Mouse (Mus musculus) lung, postnatal 0 days (tissue): ENCODE results near the gene Trf. TPM values are rescaled to one million over a fixed set of nuclear protein-coding genes. Genes with fewer than 3 reads are reported as not detected.
A peak's percentile ranks its signal among the peaks of the same experiment; 100 is the strongest.

Experiments
- ATAC-seq: fragments of 200-750 bp; cut with Nextera tagmentation; 2 replicates; pipeline ENCODE4 v1.8.0; 2017; ENCODE audit warnings: moderate library complexity
- DNase-seq: peaks from one replicate; pipeline ENCODE4 v3.0.0-alpha.2; 2016; ENCODE audit warnings: low spot score
- H3K27ac ChIP-seq: fragments of 300-500 bp; sonication (generic); 2 replicates; pipeline ENCODE4 v1.5.1; 2014; ENCODE audit warnings: antibody characterized with exemption, mild to moderate bottlenecking, low read length, mixed read lengths
- H3K27me3 ChIP-seq: fragments of 300-500 bp; sonication (generic); replicated peaks from 2 replicates; pipeline ENCODE4 v1.6.1; 2014; ENCODE audit warnings: low read length, mixed read lengths; ENCODE audit not compliant: insufficient read depth
- H3K36me3 ChIP-seq: fragments of 300-500 bp; sonication (generic); 2 replicates; pipeline ENCODE4 v1.6.1; 2014; ENCODE audit warnings: low read length, mixed read lengths; ENCODE audit not compliant: insufficient read depth
- H3K4me1 ChIP-seq: fragments of 300-500 bp; sonication (generic); 2 replicates; pipeline ENCODE4 v1.6.1; 2014; ENCODE audit warnings: antibody characterized with exemption, low read depth, low read length, mixed read lengths; ENCODE audit not compliant: insufficient read depth
- H3K4me2 ChIP-seq: fragments of 300-500 bp; sonication (generic); replicated peaks from 2 replicates; pipeline ENCODE4 v1.6.1; 2014; ENCODE audit warnings: low read depth, mild to moderate bottlenecking, low read length, moderate library complexity, mixed read lengths
- H3K4me3 ChIP-seq: fragments of 300-500 bp; sonication (generic); 2 replicates; pipeline ENCODE4 v1.5.1; 2014; ENCODE audit warnings: low read depth, low read length
- H3K9ac ChIP-seq: fragments of 300-500 bp; sonication (generic); replicated peaks from 2 replicates; pipeline ENCODE4 v1.6.1; 2014; ENCODE audit warnings: low read depth, mild to moderate bottlenecking
- H3K9me3 ChIP-seq: fragments of 300-500 bp; sonication (generic); 2 replicates; pipeline ENCODE4 v1.6.1; 2016; ENCODE audit warnings: low read length, mixed read lengths
- CTCF ChIP-seq: IDR thresholded peaks from 2 replicates; pipeline ENCODE4 v1.5.1; 2016; ENCODE audit warnings: antibody characterized with exemption, mild to moderate bottlenecking
- EP300 ChIP-seq: IDR thresholded peaks from 2 replicates; pipeline ENCODE4 v1.6.1; 2016; ENCODE audit warnings: antibody characterized with exemption, mild to moderate bottlenecking, control low read depth
- WGBS: fragments of 180-500 bp; shearing (Covaris S2); extraction: QIAGEN DNeasy Blood & Tissue Kit; methylation state at CpG from one replicate; pipeline ENCODE4 v1.1.7; 2014; 5-methylcytosine and 5-hydroxymethylcytosine counted together
- polyA plus RNA-seq: library from polyadenylated mRNA; unstranded; fragments of >200 nt; fragmentation: Nextera tagmentation; extraction: Ambion mirVana; gene quantifications from 2 replicates; pipeline ENCODE4 v1.2.1, GENCODE M21; 2015

Gene Trf
- polyA plus RNA-seq = 523 and 670 TPM in 2 replicates

- WGBS = 23% methylated on average over 23 of the region's 29 CpGs
- Histone ChIP-seq H3K9ac (no peak within 1 kb of the TSS), H3K4me3 (peak within 1 kb of the TSS; percentile 21; the same call in 1 of the 2 replicates)
Observed at GRCm38 (mm10) chr9:103230151-103230951, at the start of gene Trf, which contains the start of gene Gm20425. Trf (minus strand) TSS chr9:103230444. Gm20425 (minus strand) TSS chr9:103230307.

GRCm38 (mm10) chr9:103276876-103277275 lies 46.6 kb upstream of the Trf start:
- no peak overlapping the region for H3K27ac ChIP-seq
- no peaks in the 10 kb centered on the region for H3K36me3 ChIP-seq
- no peaks in the 10 kb centered on the region for H3K4me1 ChIP-seq
- no peaks in the 10 kb centered on the region for H3K9me3 ChIP-seq
- no peak for ATAC-seq
- TF ChIP-seq CTCF = no peak
- TF ChIP-seq EP300 = no peak
- DNase-seq = no peak
- no peaks in the 10 kb centered on the region for H3K27me3 ChIP-seq
- no peak overlapping the region for H3K4me2 ChIP-seq
- no peak overlapping the region for H3K9ac ChIP-seq
- no peak overlapping the region for H3K4me3 ChIP-seq
- WGBS = 74% methylated on average over 6 of the region's 6 CpGs

More at GRCm38 (mm10) chr9:103230151-103230951, at the start of gene Trf, which contains the start of gene Gm20425:
- 0 out of 2 replicates have a peak, but pooled peaks have one; percentile 38 for TF ChIP-seq EP300
- TF ChIP-seq CTCF = no peak
- Histone ChIP-seq H3K27me3 (no peaks in the 10 kb centered on the region), H3K4me1 (peaks cover 17% of the 10 kb centered on the region; the same call in 1 of the 2 replicates), H3K27ac (peak within 1 kb of the TSS; percentile 86), H3K36me3 (no peaks in the 10 kb centered on the region), H3K4me2 (peak within 1 kb of the TSS; percentile 52), H3K9me3 (no peaks in the 10 kb centered on the region)
- ATAC-seq (peak; percentile 77), DNase-seq (peak; percentile 82)

GRCm38 (mm10) chr9:103275676-103276075 lies 45.4 kb upstream of the Trf start:
- Histone ChIP-seq H3K4me3 (no peak overlapping the region), H3K9ac (no peak overlapping the region), H3K9me3 (no peaks in the 10 kb centered on the region), H3K4me2 (no peak overlapping the region), H3K27ac (no peak overlapping the region), H3K36me3 (no peaks in the 10 kb centered on the region), H3K27me3 (no peaks in the 10 kb centered on the region), H3K4me1 (no peaks in the 10 kb centered on the region)
- ATAC-seq (no peak), DNase-seq (no peak)
- TF ChIP-seq EP300 (no peak), CTCF (no peak)
- WGBS = 85% methylated on average over 1 of the region's 1 CpGs

GRCm38 (mm10) chr9:103274819-103275218 lies 44.6 kb upstream of the Trf start:
- Histone ChIP-seq H3K4me2 (no peak overlapping the region), H3K27ac (no peak overlapping the region), H3K4me1 (no peaks in the 10 kb centered on the region), H3K9ac (no peak overlapping the region), H3K4me3 (no peak overlapping the region), H3K9me3 (no peaks in the 10 kb centered on the region), H3K36me3 (no peaks in the 10 kb centered on the region), H3K27me3 (no peaks in the 10 kb centered on the region)
- no peak for ATAC-seq
- 68% methylated on average over 8 of the region's 8 CpGs for WGBS
- no peak for TF ChIP-seq CTCF
- no peak for DNase-seq

GRCm38 (mm10) chr9:103271104-103271503 lies 40.9 kb upstream of the Trf start:
- Histone ChIP-seq H3K4me2 (no peak overlapping the region), H3K36me3 (no peaks in the 10 kb centered on the region), H3K27ac (no peak overlapping the region), H3K4me3 (no peak overlapping the region), H3K9ac (no peak overlapping the region), H3K9me3 (no peaks in the 10 kb centered on the region), H3K27me3 (no peaks in the 10 kb centered on the region), H3K4me1 (no peaks in the 10 kb centered on the region)
- no peak for DNase-seq
- no peak for ATAC-seq
- WGBS = 5% methylated on average over 4 of the region's 4 CpGs
- TF ChIP-seq CTCF (no peak), EP300 (no peak)

- Histone ChIP-seq H3K27ac (no peak overlapping the region), H3K4me3 (no peak overlapping the region), H3K36me3 (no peaks in the 10 kb centered on the region), H3K9me3 (no peaks in the 10 kb centered on the region), H3K27me3 (no peaks in the 10 kb centered on the region), H3K4me1 (no peaks in the 10 kb centered on the region), H3K9ac (no peak overlapping the region), H3K4me2 (no peak overlapping the region)
- DNase-seq = no peak
- no peak for ATAC-seq
- no peak for TF ChIP-seq EP300
- TF ChIP-seq CTCF = 0 out of 2 replicates have a peak, but pooled peaks have one; percentile 7
- WGBS = 81% methylated on average over 4 of the region's 4 CpGs
Observed at GRCm38 (mm10) chr9:103265778-103266177, 35.5 kb upstream of the Trf start.
